Mouse (Mus musculus): ENCODE results near the gene Magi1.

Gene Magi1

DNA sequence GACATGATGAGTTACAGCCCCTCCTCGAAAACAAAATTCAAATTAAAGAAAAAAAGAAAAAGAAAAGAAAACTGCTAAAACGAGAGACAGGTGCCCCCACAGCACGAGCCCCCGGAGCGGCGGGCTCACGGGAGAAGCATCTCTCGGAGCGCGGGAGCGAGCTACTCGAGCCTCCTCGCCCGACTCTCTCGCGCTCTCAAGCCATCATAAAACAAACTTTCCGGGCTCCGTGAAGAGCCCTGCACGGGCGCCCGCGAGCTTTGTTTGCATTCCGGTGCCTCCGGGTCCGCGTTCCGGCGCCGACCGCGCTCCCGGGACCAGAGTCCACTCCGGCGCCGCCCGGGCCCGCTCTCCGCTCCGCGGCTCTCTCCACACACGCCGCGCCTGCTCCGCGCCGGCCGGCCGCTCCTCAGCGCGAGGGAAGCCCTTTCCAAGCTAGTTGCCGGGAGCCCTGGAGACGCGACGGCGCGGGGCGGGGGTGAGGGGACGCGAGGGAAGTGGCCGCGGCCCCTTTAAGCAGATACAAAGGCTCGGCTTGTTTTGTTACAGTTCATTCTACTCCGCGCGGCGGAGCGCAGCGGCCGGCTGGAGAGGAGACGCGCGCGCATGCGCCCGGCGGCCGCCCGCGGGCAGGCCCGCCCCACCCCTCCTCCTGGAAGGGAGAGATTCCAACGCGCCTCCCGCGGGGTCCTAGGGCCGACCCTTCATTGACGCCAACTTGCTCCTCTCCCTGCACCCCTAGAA is at the start of gene Magi1:
TSS of gene Magi1 (minus strand) at position 600 of the 744 bp plus-strand sequence.
- peak; percentile 86 for DNase-seq (ENCODE audit: low read depth, low spot score)

DNA sequence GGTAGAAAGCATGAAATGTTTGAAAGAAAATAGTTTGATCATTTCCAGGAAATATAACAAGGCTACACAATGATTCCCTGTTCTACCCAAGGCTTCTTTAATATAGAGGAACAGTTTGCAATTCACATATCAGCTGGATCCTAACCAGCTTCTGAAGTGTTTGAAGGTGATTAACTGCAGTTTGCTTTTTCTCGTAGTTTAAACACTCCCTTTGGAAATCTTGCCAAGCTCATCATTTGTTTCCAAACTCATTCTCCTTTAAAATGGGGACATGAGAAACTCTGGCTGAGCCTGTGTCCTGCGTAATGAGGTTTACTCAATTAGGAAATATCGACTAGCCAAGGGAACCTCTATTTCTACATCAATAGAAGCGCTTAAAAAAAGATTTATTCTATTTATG is 43.4 kb upstream of the Magi1 start:
- no peak for DNase-seq (ENCODE audit: low read depth, low spot score)

DNA sequence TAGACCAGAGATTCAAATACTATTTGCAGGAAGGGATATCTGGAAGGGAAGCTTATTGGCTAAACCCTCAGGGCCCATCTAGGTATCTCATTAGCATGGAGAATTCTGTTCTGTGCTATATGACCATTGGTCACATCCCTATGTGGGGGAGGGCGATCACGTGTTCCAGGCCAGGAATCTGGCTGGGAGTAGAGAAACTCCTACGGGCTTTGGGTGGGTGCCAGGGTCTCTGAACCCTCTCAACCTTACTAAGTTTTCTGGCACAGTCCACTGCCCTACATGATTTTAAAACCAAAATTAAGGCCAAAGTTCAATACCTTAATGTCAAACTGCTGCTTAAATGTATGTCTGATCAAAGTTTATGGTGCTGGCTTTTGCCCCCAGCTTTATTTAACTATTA is 33.2 kb upstream of the Magi1 start:
- no peak for DNase-seq (ENCODE audit: low read depth, low spot score)

DNA sequence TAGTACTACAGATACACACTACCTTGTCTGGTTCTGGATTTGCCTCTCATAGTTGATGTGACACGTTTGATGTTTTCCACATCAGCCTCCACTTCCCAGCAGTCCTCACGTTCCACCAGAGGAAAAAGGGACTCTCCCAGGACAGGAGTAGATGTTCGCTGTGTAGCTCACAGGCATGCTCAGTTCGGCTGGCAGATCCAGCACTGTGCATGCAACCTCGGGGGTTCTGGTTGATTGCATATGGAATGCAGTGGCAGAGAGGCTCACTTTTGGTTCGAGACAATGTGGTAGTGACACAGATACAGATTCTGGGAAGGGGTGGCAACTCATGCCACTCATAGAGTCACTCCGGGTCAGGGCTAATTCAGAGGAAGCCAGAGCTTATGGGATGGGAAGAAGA is 28.6 kb upstream of the Magi1 start:
- DNase-seq (ENCODE audit: low read depth, low spot score), result no peak

DNA sequence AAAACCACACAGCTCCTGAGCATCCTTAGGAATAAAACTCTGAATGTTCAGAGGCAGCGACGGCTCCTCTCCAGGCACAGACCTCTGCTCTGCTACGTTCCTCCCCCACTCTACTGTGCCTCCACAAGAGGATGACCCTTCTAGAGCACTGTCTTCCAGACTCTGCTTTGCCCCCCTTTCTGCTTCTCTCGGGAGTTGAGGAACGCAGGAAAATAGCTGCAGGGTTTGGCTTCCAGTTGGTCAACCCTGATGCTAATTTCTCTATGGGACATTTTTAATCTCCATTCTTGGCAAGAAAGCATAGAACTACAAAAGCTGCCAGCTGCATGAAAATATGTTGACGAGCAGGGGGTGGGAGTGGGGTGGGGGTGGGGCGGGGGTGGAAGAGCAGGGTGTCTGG is 24.8 kb upstream of the Magi1 start:
- DNase-seq (ENCODE audit: low read depth, low spot score), result no peak

DNA sequence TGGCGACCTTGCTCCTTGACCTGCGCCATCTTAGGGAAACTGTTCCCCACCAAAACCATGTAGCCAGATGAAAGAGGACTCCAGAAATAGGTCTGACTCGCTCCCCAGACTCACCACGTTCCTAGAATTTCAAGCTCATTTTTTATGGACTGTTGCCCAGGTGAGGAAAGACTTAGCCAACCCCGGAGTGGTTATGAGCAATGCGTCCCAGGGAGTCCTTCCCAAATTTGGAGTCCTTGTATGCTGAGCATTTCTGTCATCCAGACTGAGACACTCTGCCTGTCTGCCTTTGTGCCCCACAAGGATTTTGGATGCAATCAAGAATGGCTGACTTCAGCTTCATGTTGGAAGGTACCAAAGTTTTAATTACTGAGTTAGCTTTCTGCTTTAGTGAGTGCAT is 19.8 kb upstream of the Magi1 start:
- no peak for DNase-seq (ENCODE audit: low read depth, low spot score)

DNA sequence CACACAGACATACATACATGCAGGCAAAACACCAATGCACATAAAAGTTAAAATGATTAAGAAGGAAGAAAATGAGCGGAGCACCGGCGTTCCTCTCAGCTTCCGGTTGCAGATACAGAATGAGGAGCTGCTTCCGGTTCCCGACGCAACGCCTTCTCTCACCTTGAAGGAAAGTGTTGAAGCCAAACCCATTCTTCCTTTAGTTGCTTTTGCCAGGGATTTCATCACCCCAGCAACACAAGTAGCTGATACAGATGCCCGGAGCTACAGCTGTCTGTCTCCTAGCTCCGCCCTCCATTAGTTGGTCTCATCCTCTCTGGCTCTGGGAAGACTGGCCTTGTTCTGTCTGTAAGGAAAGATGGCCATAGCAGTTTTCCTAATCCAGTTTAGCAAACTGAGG is 18.1 kb upstream of the Magi1 start:
- no peak for DNase-seq (ENCODE audit: low read depth, low spot score)

DNA sequence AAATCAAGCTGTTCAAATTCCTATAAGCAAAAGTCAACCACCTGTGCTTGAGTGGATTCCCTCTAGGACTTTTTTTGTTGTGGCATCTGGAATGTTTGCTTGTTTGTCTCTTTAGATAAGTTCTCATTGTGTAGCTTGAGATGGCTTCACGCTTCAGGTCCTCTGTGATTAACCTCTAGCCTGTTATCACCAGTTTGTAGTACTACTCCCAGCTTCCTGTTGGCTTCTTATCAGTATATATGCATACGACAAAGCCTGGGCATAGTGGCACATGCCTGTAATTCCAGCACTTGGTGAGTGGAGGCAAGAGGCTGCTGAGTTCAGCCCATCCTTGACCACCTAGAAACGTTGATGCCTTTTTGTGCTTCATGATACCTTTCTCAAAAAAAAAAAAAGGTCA is 16.8 kb upstream of the Magi1 start:
- DNase-seq (ENCODE audit: low read depth, low spot score), result no peak

DNA sequence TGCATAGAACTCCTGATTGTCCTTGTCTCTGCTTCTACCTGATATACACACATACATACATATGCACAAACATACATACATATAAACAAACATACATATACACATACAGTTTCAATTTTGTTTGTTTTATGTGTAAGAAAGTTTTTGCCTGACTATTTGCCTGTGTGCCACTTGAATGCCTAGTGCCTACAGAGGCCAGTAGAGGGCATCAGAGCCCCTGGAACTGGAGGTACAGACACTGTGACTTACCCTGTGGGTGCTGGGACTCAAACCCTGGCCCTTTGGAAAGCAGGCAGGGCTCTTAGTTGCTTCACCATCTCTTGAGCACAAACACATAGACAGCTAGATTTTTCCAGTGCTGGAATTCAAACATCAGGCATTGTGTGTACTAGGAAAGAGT is 3.7 kb upstream of the Magi1 start:
- DNase-seq (ENCODE audit: low read depth, low spot score), result no peak

DNA sequence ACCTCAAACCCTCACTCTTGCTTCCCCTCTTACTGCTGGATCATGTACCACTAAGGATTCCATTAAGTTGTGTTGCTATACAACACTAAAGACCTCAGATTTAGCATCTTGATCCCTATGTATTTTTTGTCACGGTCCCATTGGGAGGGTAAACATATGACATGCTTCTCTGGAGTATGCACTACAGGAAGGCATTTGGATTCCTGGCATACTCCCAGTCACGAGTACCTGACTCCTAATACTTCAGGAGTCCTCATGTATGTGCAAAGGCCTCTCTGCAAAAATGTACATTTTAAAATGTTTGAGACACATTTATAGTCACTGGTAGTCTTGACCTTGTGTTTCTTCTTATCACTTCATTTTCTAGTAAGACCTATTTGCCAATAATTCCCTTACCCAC is 2.8 kb upstream of the Magi1 start:
- DNase-seq (ENCODE audit: low read depth, low spot score), result no peak

DNA sequence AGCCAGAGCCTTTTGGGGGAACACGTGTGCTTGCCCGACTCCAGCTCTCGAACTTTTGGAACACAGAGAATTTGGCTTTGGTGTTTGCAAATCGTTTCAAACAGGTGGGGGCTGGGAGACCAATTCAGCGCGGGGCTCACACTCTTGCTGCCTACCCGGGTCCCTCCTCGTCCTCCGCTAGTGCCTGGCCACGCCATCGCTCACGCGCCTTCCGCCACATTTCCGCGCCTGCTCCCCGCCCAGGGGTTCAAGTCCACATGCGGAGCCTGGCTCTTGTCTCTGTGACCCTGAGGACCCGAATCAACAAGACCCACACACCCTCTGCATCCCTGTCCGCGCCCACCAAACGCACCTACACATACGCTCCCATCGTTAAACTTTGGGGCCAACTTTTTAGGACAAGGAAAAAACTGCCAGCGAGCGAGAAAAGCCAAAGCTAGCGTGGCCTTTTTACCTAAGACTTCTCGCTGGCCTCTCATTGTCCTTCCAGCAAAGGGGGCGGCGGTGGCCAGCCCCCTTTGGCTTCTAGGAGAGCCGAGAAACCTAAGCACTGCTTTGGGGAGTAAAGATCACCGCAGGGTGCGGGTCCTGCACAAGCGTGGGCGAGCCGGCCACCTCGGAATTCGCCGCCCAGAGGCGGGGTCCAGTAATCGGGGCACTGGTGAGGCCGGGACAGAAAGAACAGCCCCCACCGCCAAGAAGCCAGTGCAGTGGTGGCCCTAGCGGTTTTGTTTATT is 540 bp upstream of the Magi1 start:
- no peak for DNase-seq (ENCODE audit: low read depth, low spot score)

DNA sequence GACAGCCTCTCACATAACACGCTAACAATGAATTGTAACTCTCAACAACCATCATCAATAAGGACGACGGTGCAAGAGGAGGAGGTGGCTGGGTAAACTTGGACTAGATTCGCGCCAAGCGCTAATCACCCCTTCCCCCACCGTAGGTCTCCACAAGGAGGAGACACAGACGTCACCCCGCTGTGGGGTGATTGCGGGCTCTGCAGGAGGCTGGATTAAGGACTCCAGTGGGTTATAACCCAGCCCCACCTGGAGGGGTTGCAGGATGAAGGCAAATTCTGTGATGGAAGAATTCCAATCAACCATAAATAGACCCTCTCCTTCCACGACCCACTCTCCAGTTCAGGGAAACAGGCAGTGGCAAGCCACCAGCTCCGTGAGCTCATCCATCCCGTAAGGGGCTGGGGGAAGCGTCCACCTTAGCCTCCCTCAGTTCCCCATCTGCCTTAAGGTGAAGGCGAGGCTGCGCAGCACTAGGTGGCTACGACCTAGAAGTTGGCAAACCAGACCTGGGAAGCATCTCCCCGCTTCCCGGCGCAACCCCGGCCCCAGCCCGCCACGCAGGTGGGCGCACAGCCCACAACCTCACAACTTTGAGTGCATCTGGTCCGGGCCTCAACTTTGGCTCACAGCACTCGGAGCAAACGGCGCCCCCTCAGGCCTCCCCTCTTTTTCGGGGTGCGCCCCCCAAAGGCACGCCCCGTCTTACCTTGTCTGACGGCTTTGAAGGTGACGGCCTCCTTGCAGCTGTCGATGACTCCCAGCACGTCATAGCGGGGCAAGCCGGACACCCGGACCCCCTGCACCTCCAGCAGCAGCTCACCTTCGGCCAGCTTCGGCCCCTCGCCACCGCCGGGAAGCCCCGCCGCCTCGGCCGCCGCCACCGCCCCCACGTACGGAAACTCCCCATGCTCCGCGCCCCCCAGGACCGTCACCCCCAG is 1.1 kb downstream of the Magi1 start:
- DNase-seq (ENCODE audit: low read depth, low spot score), result no peak

DNA sequence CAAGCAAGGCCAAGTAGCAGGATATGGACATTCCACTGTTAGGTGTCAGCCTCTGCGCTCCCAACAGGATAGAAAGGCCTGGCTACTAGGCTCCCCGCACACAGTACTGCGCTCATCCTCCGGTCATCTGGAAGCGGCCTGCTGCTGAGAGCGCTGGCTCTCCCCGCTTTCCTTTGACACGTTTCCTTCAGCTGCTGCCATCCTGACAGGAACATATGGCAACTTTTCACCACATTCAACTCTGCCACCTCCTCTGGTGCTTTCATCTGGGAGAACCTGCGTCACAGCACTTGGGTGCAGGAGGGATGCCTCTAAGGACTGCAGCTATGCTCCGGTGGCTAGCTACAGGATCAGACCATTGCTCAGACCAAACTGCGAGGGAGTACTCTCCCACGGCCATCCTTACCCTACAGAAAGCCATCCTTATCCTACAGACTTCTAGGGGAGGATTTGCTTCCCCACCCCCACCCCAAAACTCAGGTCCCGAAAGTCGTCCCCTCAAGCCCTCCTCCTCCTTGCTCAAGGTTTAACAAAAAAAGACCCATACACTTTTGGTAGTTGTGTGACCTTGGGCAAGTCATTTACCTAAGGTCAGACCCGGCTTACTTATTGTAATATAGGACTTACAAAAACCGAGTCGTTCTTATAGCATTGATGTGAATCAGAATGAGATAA is 2.0 kb downstream of the Magi1 start:
- no peak for DNase-seq (ENCODE audit: low read depth, low spot score)

DNA sequence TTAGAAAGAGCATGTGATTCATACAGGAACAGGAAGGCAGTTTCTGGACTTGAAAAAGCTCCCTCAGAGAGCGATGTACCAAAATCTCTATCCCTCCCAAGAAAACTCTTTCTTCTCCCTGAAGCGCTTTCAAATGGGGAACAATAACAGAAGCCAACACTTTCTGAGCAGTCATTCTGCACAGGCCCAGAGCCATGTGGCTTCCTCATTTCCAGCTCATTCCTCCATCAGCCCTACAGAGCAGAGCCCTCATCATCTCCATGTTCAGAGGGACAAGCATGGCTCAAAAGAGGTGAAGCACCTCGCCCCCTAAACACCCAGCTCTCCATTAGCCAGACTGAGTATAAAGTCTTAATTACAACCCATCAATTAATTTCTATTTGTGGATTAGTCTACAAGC is 9.8 kb downstream of the Magi1 start:
- DNase-seq (ENCODE audit: low read depth, low spot score), result no peak

DNA sequence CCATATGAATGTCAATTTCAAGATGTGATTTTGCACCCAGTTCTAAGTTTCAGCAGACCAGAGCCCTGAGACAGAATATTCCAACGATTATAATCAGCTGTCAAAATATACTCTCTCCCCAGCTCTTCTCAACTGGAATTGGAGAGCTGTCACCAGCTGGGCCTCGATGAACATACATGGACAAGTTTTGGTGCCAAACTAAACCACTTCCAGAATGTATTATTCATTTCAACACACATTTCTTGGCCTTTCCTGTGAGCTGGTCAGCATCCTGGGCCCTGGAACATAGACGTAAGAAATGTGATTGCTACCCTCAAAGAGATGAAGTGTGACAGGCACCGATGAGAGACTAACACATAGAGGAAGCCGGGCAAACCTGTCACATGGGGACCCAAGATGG is 13.7 kb downstream of the Magi1 start:
- no peak for DNase-seq (ENCODE audit: low read depth, low spot score)

DNA sequence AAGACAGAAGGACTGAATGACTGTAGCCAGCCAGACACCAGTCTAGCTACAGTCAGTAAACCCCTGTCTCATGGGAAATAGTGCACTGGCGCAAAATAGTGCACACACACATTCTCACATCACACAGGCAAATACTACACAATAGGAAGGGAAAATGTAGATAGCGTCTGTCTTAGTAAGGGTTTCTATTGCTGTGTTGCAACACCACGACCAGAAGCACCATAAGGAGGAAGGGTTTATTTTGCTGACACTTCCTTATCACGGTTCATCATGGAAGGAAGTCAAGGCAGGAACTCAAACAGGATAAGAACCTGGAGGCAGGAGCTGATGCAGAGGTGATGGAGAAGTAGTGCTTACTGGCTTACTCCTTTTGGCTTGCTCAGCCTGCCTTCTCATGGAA is 14.5 kb downstream of the Magi1 start:
- DNase-seq (ENCODE audit: low read depth, low spot score), result no peak

DNA sequence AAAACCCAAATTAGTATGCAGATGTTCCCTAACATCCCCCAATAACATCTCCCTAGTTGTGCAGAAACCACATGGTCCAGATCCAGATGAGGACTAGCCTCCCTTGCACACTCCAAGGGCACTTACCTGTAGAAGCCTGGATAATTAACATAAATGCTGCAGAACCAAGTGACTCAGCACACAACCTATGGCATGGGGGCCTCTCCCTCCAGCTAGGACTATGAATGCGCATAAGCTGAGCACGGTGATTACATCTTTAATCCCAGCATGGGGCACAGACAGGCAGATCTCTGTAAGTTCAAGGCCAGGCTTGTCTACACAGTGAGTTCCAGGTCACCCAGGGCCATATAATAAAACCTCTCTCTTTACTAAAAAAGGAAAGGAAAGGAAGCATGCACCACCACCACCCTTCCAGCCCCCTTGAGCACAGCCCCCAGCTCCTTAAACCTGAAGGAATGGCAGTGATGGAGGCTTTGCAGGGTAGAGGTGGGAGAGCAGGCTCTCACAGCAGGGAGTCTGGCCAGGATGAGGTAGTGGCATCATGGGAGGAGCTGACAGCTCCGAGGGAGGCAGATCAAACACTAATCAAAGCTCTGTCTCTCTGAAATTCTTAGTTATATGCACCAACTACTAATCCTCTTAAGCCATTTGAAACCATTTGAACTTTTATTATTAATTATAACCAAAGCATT is 18.3 kb downstream of the Magi1 start:
- DNase-seq (ENCODE audit: low read depth, low spot score), result no peak

DNA sequence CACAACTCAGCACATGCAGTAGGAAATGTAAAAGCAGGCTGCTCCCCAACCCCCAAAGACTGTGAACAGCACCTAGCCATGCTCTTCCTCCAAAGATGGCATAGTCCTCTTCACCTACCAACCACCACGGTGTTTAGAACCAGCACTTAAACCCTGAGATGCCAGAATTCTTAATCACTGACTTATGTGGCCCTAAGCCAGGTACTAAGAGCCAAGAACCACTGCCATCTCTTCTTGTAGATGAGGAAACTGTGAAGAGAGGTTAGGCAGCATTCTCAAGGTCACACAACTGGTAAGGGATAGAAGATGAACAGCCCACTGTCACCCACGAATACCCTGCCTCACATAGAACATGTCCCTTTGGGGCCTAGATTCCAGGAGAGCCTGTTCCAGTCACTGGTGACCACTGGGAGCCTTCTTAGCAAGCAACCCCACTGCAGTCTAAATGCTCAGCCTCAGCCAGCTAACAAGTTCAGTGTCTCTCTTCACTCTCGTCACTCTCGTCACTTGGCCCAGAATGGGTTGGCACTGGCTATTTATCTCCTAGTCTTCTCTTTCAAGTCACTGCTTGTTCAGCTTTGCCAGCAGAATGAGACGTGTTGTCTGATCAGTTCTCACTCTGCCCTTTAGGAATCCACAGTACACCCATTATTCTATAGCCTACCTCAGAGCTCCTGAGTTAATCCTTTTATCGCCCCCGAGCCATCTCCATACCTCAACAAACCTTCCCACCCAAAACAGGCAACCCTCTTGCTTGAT is 19.4 kb downstream of the Magi1 start:
- no peak for DNase-seq (ENCODE audit: low read depth, low spot score)

DNA sequence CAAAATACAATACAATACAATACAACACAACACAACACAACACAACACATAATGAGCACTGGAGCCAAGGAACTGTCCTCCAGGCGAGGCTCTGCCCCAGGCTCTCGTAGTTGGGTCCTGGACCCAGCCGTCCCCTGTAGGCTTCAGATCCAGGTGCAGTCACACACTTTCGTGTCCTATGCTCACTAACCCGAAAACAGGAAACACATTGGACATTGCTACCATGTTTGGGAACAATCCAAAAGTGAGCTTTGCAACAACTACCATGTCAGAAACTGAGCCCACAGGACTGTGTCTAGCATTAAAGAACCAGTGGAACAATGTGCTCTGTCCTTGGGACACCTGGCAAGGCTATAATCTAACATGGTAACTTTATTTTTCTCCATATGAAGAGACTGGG is 22.9 kb downstream of the Magi1 start:
- no peak for DNase-seq (ENCODE audit: low read depth, low spot score)

DNA sequence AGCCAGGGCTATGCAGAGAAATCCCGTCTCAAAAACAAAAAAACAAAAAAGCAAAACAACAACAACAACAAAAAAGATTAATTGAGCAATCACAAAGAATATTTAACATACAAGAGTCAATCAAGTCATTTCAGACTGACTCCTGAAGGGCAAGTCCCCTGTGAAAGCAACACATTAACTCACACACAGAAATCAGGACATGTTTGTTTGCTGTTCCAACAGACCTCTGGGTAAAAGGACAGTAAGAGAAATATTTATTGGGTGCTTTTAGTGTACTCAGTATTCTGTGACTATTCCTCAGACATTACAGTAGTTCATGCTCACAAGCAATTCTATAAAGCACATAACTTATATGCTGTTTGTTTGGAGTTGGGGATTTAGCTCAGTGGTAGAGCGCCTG is 23.7 kb downstream of the Magi1 start:
- DNase-seq (ENCODE audit: low read depth, low spot score), result no peak

DNA sequence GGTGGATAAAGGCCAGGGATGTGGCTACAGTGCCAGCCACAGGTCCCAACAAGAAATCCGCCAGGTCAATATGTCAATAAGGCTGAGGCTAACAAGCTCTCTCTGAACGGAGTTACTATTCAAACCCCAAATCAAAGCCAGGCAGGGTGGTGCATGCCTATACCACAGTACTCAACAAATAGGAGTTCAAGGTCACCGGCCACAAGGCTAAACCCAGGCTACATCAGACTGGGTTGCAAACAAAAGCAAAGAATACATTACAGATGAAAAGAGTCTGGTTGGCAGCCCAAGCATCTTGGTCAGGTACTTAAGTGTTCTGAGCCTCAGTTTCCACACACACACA is 25.9 kb downstream of the Magi1 start:
- no peak for DNase-seq (ENCODE audit: low read depth, low spot score)

Data from skeletal muscle tissue, adult 2 months (tissue).